Mouse (Mus musculus) Patski (cell line): ENCODE measurements at regions not wholly inside any gene's neighbourhood (a gene's known extent, or its start where the extent isn't known, plus 50 kb on each side); places are given as distances from the start of the nearest gene placed in this dataset.

Experiments
- ATAC-seq: fragments of 100-300 bp; one replicate; pipeline ENCODE4 v1.8.0; 2021
- CTCF ChIA-PET: fragments of 350-600 bp; sonication (Branson Sonifier 250); formaldehyde crosslinking; loops from one replicate; lab custom pipeline; 2022; ENCODE audit warnings: inconsistent platforms; lab: Charles Lee
- POLR2A ChIA-PET: fragments of 350-600 bp; sonication (Branson Sonifier 250); formaldehyde crosslinking; loops from one replicate; lab custom pipeline; 2022; ENCODE audit warnings: antibody characterized with exemption, inconsistent platforms; lab: Charles Lee
- DNase-seq: peaks from one replicate; pipeline ENCODE4 v3.0.0-alpha.2; 2011; ENCODE audit warnings: low read depth, low spot score
- H3K27me3 ChIP-seq: fragments of 371-371 bp; one replicate; pipeline ENCODE4 v1.5.1; 2021
- CTCF ChIP-seq: fragments of 100-300 bp; IDR thresholded peaks from one replicate; pipeline ENCODE4 v1.5.1; 2021
- in situ Hi-C: fragments of 300-500 bp; cut with MboI; formaldehyde crosslinking; loops from 3 replicates; pipeline ENCODE4 v1.11.1; 2018; ENCODE audit warnings: low pct_unique_long_range_greater_than_20kb, mixed read lengths

- H3K27me3 ChIP-seq, result no peaks in the 10 kb centered on the region
- in situ Hi-C loops, result loop anchor here (5.0 kb wide), 1 partner anchor 219 kb away; no protein-coding TSS in a partner anchor
- DNase-seq, result no peak
- TF ChIP-seq CTCF, result no peak
- ATAC-seq, result no peak
- ChIA-PET POLR2A (interaction anchor here (0.7 kb wide), 1 partner anchor 34 kb away, joined by 5 read pairs; no protein-coding TSS in a partner anchor), CTCF (no interaction called here)
Observed at GRCm38 (mm10) chr5:39418795-39419194, 336.5 kb downstream of the Hs3st1 start.

GRCm38 (mm10) chr5:39417845-39418154 lies 337.5 kb downstream of the Hs3st1 start:
- no peak for ATAC-seq
- TF ChIP-seq CTCF, result no peak
- no peaks in the 10 kb centered on the region for H3K27me3 ChIP-seq
- DNase-seq, result no peak
- ChIA-PET CTCF (no interaction called here), POLR2A (interaction anchor here (2.0 kb wide), 1 partner anchor 226 kb away, joined by 4 read pairs; no protein-coding TSS in a partner anchor)
- in situ Hi-C loops, result loop anchor here (5.0 kb wide), 1 partner anchor 220 kb away; no protein-coding TSS in a partner anchor

- DNase-seq (peak; percentile 55), ATAC-seq (peak; percentile 62)
- H3K27me3 ChIP-seq, result no peaks in the 10 kb centered on the region
- in situ Hi-C loops, result loop anchor here (5.0 kb wide), 1 partner anchor 220 kb away; no protein-coding TSS in a partner anchor
- TF ChIP-seq CTCF, result no peak
- POLR2A ChIA-PET, result interaction anchor here (2.0 kb wide), 1 partner anchor 227 kb away, joined by 4 read pairs; no protein-coding TSS in a partner anchor
- CTCF ChIA-PET, result interaction anchor here (1.1 to 1.3 kb wide), 3 partner anchors 8 to 177 kb away, joined by 3 to 4 read pairs (median 3); no protein-coding TSS in a partner anchor
Observed at GRCm38 (mm10) chr5:39417121-39417844, 338.0 kb downstream of the Hs3st1 start.

GRCm38 (mm10) chr5:39416597-39417023 lies 338.7 kb downstream of the Hs3st1 start:
- in situ Hi-C loops, result loop anchor here (5.0 kb wide), 1 partner anchor 221 kb away; no protein-coding TSS in a partner anchor
- POLR2A ChIA-PET, result interaction anchor here (2.0 kb wide), 1 partner anchor 227 kb away, joined by 4 read pairs; no protein-coding TSS in a partner anchor
- TF ChIP-seq CTCF, result no peak
- no peaks in the 10 kb centered on the region for H3K27me3 ChIP-seq
- CTCF ChIA-PET, result interaction anchor here (1.1 to 1.3 kb wide), 3 partner anchors 9 to 178 kb away, joined by 3 to 4 read pairs (median 3); no protein-coding TSS in a partner anchor
- ATAC-seq (no peak), DNase-seq (no peak)

- no peak for TF ChIP-seq CTCF
- in situ Hi-C loops, result no loop called here
- ATAC-seq, result peak; percentile 91
- peak; percentile 89 for DNase-seq
- POLR2A ChIA-PET, result interaction anchor here (0.7 kb wide), 1 partner anchor 149 kb away, joined by 10 read pairs; no protein-coding TSS in a partner anchor
- H3K27me3 ChIP-seq, result no peaks in the 10 kb centered on the region
- CTCF ChIA-PET, result interaction anchor here (1.4 kb wide), 1 partner anchor 14 kb away, joined by 4 read pairs; no protein-coding TSS in a partner anchor
Observed at GRCm38 (mm10) chr5:39412756-39413155, 342.5 kb downstream of the Hs3st1 start.

- in situ Hi-C loops, result no loop called here
- ATAC-seq, result no peak
- no peaks in the 10 kb centered on the region for H3K27me3 ChIP-seq
- POLR2A ChIA-PET, result no interaction called here
- DNase-seq, result no peak
- CTCF ChIA-PET, result no interaction called here
- TF ChIP-seq CTCF, result no peak
Observed at GRCm38 (mm10) chr5:39390391-39390987, 364.8 kb downstream of the Hs3st1 start.

GRCm38 (mm10) chr5:39384410-39384809 lies 370.9 kb downstream of the Hs3st1 start:
- CTCF ChIA-PET, result interaction anchor here (1.2 kb wide), 1 partner anchor 26 kb away, joined by 3 read pairs; no protein-coding TSS in a partner anchor
- ATAC-seq, result no peak
- POLR2A ChIA-PET, result no interaction called here
- no peak for TF ChIP-seq CTCF
- DNase-seq, result no peak
- H3K27me3 ChIP-seq, result no peaks in the 10 kb centered on the region
- in situ Hi-C loops, result no loop called here

GRCm38 (mm10) chr5:39374199-39374598 lies 381.1 kb downstream of the Hs3st1 start:
- POLR2A ChIA-PET, result no interaction called here
- in situ Hi-C loops, result no loop called here
- peaks cover 5% of the 10 kb centered on the region for H3K27me3 ChIP-seq
- peak; percentile 54 for DNase-seq
- CTCF ChIA-PET, result no interaction called here
- peak; percentile 67 for ATAC-seq
- TF ChIP-seq CTCF, result no peak

- CTCF ChIA-PET, result interaction anchor here (0.6 to 3.6 kb wide), 2 partner anchors 13 to 15 kb away, joined by 3 to 21 read pairs; no protein-coding TSS in a partner anchor
- in situ Hi-C loops, result no loop called here
- POLR2A ChIA-PET, result no interaction called here
- DNase-seq (no peak), ATAC-seq (no peak)
- no peaks in the 10 kb centered on the region for H3K27me3 ChIP-seq
- TF ChIP-seq CTCF, result no peak
Observed at GRCm38 (mm10) chr5:39348680-39349079, 406.6 kb downstream of the Hs3st1 start.

GRCm38 (mm10) chr5:39347019-39347418 lies 408.3 kb downstream of the Hs3st1 start:
- no peaks in the 10 kb centered on the region for H3K27me3 ChIP-seq
- TF ChIP-seq CTCF, result no peak
- CTCF ChIA-PET, result interaction anchor here (1.0 to 3.6 kb wide), 7 partner anchors 9 to 293 kb away, joined by 3 to 21 read pairs (median 3); no protein-coding TSS in a partner anchor
- no peak for ATAC-seq
- no peak for DNase-seq
- in situ Hi-C loops, result no loop called here
- POLR2A ChIA-PET, result interaction anchor here (0.6 kb wide), 1 partner anchor 107 kb away, joined by 3 read pairs; no protein-coding TSS in a partner anchor
